Mouse (Mus musculus) ovary, adult 18-20 months (tissue): ENCODE data around the gene Ccdc116.
"Not testable (repeated sequence)": the region's sequence is repeated elsewhere in the genome, so short reads cannot be mapped to it uniquely, and the experiment has no call there.

Experiments used
- DNase-seq: peaks from one replicate; pipeline ENCODE4 v3.0.0; 2022; ENCODE audit warnings: low spot score, mixed read lengths

The Ccdc116 gene

DNA sequence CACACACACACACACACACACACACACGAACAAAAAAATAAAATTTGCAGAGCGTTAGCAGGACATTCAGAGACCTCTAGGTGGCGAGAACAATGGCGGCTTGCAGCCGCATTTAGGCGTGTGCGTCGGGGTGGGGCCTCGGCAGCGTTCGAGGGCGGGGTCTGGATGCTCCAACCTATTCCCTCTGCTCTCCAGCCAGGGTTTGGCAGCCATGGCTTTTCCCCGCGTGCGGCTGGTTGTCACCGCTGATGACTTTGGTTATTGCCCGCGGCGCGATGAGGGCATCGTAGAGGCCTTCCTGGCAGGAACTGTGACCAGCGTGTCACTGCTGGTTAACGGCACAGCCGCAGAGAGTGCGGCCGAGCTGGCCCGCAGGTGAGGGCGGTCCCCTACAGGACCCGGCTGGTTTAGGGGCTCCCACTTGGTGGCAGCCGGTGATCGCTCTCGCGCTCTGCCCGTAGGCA lies at the start of gene Ccdc116:
Gene Ccdc116 (minus strand): TSS at position 458 of the 464 bp plus-strand sequence.
- DNase-seq, result peak; percentile 62

DNA sequence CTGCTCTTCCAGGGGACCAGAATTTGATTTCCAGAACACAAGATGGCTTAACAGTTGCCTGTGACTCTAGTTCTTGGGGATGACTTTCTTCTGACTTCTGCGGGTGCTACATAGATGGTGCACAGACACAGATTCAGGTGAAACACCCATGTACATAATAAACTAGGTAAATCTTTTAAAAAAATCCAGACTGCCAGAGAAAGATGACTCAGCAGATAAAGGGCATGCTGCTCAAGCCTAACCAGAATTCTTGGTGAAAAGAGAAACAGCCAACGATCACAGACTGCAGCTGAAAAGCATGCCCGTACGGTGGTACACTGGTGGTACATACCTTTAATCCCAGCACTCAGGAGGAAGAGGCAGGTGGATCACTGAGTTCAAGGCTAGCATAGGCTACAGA lies 46.8 kb upstream of the Ccdc116 start:
- no peak for DNase-seq

DNA sequence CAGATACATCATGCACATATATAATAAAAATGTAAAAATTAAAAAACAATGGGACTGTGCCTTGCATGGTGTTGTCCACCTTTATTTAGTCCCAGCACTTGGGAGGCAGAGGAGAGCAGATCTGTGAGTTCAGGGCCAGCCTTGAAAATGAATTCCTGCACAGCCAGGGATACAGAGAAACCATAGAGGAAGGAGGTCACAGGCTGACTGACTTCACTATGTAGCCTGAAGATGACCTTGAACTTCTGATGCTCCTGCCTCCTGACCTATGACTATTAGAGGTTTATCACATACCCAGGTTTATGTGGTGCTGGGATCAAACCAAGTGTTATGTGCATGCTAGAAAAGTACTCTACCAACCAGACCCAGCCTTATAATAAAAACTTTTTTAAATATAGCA lies 38.4 kb upstream of the Ccdc116 start:
- no peak for DNase-seq

DNA sequence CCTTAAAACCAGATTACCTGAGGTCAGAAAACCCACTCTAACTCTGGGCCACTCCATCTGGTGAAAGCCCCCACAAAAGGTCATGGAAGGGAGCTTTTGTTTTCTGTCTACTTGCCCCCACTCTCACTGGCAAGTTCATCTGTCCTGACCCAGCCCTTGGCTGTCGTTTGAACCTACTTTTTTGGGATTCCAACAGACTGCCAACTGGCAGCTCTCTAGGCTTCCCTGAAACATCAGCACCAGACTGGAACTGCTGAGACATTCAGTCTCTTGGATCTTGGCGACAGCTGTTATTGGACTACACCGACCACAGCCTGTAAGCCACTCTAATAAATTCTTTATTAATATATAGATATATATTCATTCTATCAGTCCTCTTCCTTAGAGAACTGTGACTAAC lies 36.0 kb upstream of the Ccdc116 start:
- no peak for DNase-seq

DNA sequence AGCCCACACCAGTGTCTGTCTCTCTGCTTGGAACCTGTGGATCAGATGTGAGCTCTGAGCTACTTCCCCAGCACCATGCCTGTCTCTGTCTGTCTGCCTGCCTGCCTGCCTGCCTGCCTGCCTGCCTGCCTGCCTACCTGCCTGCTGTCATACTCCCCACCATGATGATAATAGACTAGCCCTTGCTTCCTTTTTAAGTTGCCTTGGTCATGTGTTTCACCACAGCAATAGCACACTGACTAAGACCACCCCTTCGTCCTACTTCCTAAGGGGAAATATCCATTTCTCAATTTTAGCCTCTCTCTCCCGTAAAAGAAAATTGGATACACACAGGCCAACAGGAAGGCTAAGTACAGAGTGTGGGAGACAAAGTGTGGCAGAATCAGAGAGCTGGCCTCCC lies 35.1 kb upstream of the Ccdc116 start:
- DNase-seq, result no peak

DNA sequence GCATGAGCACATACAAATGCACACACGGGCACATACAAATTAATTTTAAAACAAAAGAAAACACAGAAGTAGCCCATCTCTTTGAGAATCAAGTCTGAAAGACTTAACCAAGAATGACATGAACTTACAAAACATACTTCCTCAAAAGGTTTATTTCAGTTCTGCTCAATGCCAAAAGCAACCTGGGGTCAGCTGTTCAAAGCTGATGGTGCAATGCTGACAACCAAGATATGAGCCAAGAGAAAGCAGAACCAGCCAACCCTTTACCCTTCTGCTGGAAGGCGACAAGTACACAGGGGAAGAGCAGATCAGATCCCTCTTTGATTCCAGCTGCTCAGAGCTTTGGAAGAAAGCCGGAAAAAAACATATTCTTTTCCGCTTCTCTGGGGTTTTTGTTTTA lies 34.4 kb upstream of the Ccdc116 start:
- DNase-seq, result no peak

DNA sequence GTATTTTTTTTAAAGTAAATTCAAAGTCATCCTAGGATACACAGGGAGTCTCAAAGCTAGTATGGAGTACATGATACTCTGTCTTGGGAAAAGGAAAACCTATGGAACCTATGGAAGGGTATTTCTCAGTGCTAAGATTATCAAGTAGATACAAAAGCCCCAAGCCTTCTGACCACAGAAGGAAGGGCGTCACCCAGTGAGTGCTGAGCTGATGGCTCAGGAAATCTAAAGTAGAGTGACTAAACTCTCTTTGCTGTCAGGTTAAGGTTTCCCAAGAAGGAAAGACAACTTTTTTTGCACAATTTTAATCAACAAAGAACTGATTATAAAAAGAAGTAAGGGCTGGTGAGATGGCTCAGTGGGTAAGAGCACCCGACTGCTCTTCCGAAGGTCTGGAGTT lies 32.7 kb upstream of the Ccdc116 start:
- DNase-seq, result no peak

DNA sequence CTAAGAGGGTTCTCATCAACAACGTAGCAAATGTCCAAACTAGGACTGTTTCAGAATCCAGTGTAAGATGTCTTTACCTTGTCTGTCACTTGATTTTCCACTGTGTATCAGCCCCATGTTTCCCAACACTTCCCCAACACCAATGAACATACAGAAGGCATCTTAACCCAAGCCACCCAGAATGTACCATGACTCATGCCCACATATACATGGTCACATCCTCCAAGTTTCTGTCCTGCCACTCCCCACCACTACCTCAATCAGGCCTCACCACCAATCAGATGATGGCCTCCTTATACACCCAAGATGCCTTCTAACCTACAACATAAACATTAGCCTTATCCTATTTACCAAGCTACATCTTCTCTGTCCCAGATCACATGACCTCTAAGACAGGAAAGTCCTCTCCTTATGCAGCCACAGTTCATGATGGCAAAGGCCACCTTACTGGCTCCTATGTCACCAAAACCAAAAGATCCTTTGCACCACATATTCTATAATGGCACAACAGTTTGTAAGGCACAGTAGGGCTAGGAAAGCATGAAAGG lies 30.7 kb upstream of the Ccdc116 start:
- no peak for DNase-seq

DNA sequence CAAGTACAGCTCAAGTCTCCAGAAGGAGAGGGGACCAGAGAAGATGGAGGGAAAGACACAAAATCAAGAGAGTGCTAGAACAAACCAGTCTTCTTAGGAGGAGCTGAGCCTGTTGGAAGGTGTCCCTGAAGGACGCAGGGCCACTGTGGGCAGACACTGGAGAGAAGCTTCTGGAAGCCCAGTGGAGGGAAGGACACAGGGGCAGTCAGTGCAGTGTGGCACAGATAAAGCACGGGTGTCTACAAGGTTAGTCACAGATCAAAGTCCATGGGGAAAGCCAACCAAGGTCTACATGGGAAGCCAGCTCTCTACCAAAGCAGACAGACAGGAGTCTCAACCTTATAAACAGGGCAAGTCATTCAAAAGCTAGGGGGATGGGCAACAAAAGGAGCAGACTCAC lies 28.7 kb upstream of the Ccdc116 start:
- no peak for DNase-seq

DNA sequence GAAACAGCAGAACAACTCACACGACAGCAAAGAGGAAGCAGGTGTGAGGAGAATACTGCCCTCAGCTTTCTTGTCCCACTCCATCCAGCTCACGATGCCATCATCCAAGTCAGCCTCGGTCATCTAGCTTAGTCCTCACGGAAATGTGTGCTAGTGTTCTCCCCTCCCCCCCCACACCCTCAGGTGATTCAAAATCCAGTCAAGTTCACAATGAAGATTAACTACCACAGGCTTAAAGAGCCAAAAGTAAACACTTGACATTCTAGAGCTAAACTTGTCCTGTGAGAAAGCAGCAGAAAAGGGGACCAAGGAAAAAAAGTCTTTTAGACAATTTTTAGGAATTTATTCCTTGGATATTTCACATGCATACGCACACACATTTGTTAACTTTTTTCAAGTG lies 21.0 kb upstream of the Ccdc116 start:
- DNase-seq, result no peak

DNA sequence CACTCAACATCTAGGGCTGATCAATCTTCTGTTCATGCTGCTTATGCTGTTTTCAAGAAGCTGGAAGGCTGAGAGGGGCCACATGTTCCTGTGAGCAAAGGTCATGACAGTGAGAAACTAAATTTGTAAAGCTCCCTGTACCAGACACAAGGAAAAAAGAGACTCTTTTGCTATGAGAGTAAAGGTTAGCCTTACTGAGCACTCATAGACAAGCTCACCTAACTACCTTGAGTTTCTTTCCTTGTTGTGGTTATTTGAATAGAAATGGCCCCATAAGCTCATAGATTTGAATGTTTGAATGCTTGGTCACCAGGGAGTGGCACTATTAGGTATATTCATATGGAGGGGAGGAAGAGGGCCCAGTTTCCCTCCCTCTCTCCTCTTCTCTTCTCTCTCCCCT lies 20.1 kb upstream of the Ccdc116 start:
- no peak for DNase-seq

DNA sequence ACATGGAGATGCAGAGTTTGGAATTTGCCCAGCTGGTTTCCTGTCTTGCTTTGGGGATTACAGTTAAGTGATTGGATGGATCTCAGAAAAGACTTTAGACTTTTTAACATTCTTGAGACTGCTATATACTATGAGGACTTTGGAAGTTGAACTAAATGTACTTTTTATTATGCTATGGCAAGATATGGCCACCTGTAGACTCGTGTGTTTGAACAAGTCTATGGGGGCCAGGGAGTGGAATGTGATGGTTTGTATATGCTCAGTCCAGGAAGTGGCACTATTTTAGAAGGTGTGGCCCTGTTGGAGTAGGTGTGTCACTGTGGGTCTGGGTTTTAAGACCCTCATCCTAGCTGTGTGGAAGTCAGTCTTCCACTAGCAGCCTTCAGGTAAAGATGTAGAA lies 18.4 kb upstream of the Ccdc116 start:
- not testable (repeated sequence) for DNase-seq

DNA sequence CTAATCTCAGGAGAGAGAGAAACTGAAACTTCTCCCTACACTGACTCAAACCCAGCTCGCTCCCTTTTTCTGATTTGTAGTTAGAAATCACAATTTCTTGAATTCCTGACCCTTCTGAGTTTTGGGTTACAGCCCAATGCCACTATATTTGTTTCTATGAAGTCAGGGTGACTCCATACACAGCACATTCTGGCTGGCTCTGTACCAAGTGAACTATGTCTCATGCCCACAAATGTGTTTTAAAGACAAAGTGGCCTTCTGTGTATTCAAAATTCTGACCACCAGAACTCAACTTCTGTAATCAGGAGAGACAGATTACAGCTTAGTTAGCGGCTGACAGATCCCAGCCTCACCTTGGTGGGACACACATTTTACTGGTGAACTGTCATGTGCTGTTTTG lies 7.3 kb upstream of the Ccdc116 start:
- DNase-seq, result no peak

DNA sequence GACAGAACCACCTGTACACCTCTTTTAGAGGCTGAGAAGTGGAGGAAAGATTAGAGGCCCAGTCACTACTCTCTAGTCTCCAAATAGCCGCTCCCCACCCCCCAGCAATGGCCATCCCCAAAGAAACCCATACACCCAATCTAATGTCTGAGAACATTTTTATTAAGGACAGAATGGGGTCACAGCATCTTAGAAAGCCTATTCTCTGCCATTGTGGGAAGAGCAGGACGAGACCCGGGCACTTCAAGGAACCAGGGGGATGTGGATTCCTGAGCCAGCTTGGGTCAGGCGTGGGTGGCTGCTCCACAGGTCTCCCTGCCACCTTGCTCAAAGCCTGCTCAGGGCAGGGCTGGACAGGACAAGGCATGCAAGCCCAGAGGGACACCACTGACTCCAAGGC lies 4.8 kb upstream of the Ccdc116 start:
- no peak for DNase-seq

DNA sequence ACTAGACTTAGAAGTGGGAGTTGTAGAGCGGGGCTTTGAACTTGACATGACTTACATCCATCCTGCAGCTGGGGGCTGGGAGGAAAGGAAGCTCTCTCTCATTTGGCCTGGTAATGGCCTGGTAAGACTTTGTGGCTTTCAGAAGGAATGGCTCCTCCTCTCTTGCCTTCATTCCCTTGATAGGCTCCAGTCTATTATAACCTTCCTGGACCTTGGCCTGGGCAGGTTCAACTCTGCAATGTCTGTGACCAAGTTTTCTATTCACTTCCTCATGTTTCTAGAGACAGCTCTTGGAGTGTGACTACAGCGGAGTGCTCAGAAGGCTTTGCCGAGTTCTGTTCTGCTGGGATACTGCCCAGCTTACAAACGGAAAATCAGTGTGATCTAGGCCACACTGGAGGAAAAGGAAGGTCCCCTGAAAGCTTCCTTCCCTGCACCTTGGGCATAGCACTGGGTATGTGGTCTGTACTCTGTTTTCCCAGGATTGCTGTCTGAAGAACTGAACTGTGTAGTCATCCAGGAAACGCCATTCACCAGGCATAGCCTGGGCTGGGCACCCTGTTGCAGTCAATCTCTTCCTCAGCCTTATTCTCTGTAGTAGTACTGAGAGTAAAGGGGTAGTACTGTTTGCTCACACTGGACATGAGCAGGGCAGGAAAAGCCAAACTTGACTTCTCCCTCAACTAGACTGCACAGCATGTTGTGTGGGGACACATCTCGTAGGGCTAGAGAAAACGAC lies 3.7 kb upstream of the Ccdc116 start:
- no peak for DNase-seq

DNA sequence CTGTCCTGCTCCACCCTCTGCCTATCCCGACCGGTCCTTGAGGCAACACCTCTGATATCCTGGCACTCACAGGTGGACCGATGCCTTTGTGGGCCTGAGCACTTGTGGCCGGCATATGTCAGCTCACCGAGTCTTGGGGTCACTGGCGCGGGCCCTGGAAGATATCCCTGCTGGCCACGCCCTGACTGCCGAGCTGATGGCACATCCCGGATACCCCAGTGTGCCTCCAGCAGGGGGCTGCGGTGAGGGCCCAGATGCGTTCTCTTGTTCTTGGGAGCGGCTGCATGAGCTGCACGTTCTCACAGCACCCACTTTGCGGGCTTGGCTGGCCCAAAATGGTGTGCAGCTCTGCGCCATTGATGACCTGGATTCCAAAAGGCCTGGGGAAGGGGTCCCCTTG lies 1.1 kb upstream of the Ccdc116 start:
- no peak for DNase-seq

DNA sequence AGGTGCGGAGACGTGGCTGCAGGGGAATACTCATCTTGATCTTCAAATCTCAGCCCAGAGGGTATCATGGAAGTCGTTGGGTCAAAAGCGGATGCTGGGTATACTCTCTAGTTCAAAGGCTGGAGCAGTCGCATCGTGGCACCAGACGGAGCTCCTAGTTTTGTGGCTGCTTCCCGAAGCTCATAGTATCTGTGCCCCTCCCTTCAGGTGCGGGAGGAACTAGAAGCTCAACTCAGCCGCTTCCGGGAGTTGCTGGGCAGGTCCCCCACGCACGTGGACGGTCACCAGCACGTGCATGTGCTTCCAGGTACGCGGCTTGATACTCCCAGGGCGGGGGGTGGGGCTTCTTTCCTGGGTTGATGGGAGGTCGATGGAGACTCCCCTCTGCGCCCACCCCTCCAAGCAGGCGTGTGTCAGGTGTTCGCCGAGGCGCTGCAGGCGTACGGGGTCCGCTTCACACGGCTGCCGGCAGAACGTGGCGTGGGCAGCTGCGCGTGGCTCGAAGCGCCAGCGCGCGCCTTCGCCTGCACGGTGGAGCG lies 431 bp upstream of the Ccdc116 start:
- no peak for DNase-seq

DNA sequence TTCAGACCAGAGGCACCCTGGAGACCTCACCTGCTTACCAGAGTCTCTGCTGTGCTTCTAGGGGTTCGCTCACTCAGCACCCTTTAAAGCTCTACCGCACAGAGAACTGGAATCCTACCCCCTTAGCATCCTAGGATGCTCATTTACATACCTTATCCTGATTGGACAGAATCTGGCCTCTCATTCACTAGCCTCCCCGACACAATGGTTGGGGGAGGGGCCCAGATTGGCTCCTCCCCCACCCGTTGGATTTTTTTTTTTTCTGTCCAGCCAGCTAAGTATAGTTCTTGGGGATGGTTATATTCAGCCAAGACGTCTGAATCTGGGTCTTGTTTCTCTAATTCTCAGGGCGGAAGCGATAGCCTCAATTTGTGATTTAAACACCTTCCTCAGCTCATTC lies 2.7 kb downstream of the Ccdc116 start, which contains the start of gene Ydjc:
Gene Ydjc (plus strand): TSS at position 283 of the 400 bp plus-strand sequence.
- DNase-seq, result no peak

DNA sequence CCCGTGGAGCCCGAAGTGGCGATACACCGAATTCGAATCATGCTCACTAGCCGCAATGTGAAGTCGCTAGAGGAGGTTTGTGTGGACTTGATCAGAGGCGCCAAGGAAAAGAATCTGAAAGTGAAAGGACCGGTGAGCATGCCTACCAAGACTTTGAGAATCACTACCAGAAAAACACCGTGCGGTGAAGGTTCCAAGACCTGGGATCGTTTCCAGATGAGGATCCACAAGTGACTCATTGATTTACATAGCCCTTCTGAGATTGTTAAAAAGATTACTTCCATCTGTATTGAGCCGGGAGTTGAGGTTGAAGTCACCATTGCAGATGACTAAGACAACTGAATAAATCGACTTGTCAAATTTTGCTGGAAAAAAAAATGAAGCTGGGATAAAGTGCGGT lies 9.7 kb downstream of the Ccdc116 start:
- no peak for DNase-seq

DNA sequence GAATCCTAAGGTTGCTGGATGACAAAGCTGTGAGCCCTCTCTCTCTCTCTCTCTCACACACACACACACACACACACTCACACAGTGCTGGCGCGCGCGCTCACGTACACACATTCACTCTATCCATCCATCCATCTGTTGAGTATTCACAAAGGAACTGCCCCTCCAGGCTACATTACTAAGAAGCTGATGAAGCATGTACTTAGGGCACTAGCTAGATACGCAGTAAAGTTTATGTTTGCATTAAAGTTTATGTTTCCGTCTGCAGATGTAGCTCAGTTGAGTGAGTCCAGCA lies 14.2 kb downstream of the Ccdc116 start:
- DNase-seq, result no peak

DNA sequence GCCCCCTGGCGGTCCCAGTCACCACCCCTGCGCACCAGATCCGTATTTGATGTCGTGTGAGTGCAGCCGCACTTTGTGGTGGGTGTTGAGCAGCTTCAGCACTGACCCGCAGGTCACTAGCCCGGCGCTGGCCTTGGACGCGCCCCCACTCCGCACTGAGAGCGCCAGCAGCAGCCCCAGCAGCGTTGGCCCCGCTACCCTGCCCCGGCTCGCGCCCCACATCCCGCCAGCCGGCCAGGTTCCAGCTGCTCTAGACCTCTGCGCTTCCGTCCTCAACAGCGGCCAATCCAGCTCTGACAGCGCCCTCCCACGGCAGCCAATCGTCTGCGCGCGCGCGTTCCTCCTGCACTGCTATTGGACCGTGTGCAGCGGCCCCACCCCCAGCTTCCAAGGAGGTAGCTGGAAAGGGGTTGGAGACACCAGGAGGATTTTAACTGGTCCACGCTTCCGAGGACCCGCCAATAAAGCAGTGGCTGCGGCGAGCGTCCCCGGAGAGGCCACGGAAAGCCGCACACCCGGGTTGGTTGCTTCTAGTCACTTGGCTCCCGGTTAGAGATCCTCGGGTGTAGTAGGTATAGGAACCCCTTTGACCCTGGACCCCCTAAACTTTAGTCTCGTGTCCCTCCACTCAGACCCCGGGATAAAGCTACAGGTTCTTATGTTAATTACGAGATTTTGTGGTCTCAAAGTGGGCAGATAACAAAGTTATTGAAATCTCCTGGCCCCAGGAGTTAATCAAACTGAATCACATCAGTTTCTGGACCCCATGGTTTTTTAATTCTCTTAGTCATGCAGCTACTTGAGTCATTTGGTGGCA lies 14.7 kb downstream of the Ccdc116 start, which contains the start of gene Sdf2l1:
Gene Sdf2l1 (minus strand): TSS at position 295 of the 817 bp plus-strand sequence.
- DNase-seq, result peak; percentile 95

DNA sequence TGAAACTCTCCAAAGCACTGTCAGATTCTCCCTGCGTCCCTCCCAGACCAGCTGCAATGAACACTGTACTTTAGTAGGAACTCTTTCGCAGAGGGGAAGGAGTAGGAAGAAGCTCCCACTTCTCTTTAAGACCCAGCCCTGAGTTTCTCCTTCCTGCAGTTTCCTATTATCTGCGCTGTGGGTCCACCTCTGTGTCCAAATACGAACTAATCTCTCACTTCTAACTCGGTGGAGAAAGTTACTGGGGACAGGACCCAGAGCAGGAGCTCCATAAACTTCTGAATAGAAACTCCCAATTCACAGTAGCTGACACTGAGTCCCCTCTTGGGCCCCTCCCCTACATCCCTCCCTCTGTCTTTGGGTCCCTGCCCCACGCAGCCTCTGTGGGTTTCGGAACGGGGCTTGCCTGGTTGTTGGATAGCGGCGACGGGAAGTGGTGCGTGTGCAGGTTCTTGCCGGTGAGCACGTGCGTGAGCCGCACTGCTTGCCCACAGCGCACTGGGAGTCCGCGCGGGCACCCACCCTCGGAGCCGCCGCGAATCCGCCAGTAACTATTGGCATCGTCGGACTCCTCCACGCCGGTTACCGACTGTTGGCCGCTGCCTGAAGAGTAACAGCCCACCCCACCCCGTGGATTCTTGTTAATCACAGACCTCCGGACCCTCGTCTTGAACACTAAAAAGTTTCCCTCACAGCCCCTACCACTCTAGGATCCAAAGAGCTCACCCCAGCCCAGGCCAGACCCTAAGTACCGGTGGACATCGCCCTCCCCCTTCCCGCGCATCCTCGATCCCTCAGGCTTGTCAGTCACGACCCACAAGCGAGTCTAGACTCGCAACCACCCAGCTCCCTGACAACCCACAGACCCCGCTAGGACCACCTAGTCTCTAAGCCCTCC lies 15.6 kb downstream of the Ccdc116 start:
- DNase-seq, result no peak
